Mouse (Mus musculus) E14TG2a.4 (cell line): Measurements from ENCODE around the gene Shkbp1.

ENCODE experiments used
- CTCF ChIP-seq: conservative IDR thresholded peaks from 2 replicates; pipeline ENCODE4 v1.5.1; 2014; ENCODE audit warnings: low read length
- NANOG ChIP-seq: IDR thresholded peaks from 2 replicates; pipeline ENCODE4 v1.6.1; 2014; ENCODE audit warnings: borderline replicate concordance, low read length, mixed read lengths
- POU5F1 ChIP-seq: IDR thresholded peaks from 2 replicates; pipeline ENCODE4 v1.6.1; 2014; ENCODE audit warnings: low read length, borderline replicate concordance

GRCm38 (mm10) chr7:27395521-27396183, 39.8 kb upstream of the Shkbp1 start:
- TF ChIP-seq CTCF (no peak), POU5F1 (no peak), NANOG (no peak)
